In the genomic region with DNA sequence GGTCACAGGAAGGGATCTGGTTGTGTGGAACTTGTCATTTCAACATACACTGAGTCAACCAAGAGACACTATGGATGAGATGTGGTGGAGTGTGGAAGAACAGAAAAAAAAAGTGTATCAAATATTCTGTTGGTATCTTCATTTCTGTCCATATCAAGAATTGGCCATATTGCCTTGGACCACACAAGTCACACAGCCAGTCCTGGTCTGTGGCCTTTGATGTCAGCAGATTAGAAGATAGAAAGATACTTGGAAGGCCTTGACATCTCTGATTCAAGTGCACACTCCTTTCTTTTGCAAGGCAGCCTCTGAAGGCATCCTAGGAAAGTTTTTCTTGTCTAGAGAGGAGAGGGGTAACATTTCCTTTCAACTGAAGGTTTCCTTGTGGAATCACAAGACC, we compare ENCODE assay signal across 18 mouse cellular contexts.
"Had no signal": no experiment of that assay in that cellular context is flagged by ENCODE, and none has a peak within 500 bp of the region (broad histone marks: within the 10 kb centered on the region; RNA-seq: fewer than 3 reads in every experiment).

No protein-coding gene starts in this region.

- H3K4me3 ChIP-seq: midbrain, embryonic 10.5 days; midbrain, embryonic 12.5 days; myocyte; neural tube, embryonic 13.5 days; neural tube, embryonic 15.5 days had no signal

- H3K9ac ChIP-seq: lung, embryonic 14.5 days; midbrain, embryonic 12.5 days; neural tube, embryonic 13.5 days; neural tube, embryonic 15.5 days had no signal

- ATAC-seq: midbrain, embryonic 16.5 days had no signal

- H3K4me1 ChIP-seq: midbrain, embryonic 10.5 days; midbrain, embryonic 12.5 days; neural tube, embryonic 13.5 days; neural tube, embryonic 15.5 days had no signal

- H3K27me3 ChIP-seq: midbrain, embryonic 12.5 days; neural tube, embryonic 13.5 days; neural tube, embryonic 15.5 days had no signal

- DNase-seq: lung, embryonic 14.5 days; lung, postnatal 10 days; lung, postnatal 4 days; midbrain, embryonic 14.5 days; retina, postnatal 1 day; right cerebral cortex, adult 18-20 months; right cerebral cortex, postnatal 25 days; right cerebral cortex, postnatal 4 days; spleen, adult 18-20 months; thymus, adult 18-20 months; thymus, postnatal 14 days; thymus, postnatal 36 days had no signal

- H3K36me3 ChIP-seq: midbrain, embryonic 10.5 days; midbrain, embryonic 12.5 days; neural tube, embryonic 13.5 days; neural tube, embryonic 15.5 days had no signal

- H3K27ac ChIP-seq: midbrain, embryonic 10.5 days; midbrain, embryonic 12.5 days; neural tube, embryonic 13.5 days; neural tube, embryonic 15.5 days had no signal

- H3K4me2 ChIP-seq: lung, embryonic 14.5 days; midbrain, embryonic 12.5 days; neural tube, embryonic 13.5 days; neural tube, embryonic 15.5 days had no signal

- H3K9me3 ChIP-seq: midbrain, embryonic 10.5 days; midbrain, embryonic 12.5 days; neural tube, embryonic 13.5 days; neural tube, embryonic 15.5 days had no signal
